Mouse (Mus musculus): ENCODE measurements around the gene Zbtb20.

The Zbtb20 gene

DNA sequence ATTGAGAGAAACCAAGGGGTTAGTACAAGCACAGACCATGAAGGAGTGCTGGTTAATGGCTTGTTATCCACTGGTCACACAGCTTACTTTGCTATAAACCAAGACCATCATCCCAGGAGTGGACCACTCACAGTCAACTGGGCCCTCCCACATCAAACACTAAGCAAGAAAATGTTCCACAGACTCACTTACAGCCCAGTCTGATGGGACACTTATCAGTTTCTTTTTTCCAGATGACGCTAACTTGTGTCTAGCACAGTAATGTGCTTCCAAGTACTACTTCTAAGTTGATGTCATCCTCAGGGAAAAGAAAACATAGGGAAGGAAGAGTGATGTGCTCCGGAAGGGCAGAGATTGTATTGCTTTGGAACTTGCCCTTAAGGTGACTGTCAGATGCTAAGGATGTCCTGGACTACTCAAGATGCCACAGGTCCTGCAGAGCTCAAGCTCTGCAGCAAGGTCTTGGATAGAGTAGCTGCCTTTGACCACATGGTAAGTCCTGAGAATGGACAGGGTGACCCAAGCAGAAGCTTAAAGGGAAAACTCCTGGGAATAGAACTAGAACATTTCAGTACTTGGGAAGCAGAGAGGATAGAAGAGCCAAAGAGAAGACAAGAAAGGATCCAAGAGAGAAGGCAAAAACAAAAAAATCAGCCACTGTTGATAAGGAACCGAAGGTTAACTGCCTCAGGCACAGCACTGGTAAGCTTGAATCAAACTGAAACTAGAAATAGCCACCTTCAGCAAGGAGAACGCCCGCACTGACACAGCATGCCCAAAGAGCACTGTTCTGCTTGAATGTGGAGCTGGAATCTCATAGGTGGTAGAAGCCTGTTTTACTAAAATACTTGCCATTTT is 556.1 kb downstream of the Zbtb20 start:
- in situ Hi-C loops (cut with MboI, MseI), result no loop called here

DNA sequence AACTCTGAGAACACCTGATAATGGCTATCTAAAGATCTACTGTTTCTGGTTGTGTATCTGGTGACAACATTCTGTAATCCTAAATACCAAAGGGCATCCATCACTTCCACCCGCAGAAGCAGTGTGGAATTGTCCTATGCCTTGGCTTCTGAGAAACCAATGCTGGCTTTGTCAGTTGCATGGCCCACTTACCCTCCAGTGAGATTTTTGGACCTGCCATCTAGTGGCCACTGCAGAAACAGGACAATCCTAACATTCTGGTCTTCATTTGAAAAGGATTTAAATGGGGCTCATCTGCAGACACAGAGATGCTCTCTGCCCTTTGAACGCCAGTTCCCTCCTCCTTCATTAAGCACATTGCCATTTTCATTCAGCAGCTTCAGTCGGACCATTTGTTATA is 559.3 kb downstream of the Zbtb20 start:
- in situ Hi-C loops (cut with MboI, MseI), result no loop called here

DNA sequence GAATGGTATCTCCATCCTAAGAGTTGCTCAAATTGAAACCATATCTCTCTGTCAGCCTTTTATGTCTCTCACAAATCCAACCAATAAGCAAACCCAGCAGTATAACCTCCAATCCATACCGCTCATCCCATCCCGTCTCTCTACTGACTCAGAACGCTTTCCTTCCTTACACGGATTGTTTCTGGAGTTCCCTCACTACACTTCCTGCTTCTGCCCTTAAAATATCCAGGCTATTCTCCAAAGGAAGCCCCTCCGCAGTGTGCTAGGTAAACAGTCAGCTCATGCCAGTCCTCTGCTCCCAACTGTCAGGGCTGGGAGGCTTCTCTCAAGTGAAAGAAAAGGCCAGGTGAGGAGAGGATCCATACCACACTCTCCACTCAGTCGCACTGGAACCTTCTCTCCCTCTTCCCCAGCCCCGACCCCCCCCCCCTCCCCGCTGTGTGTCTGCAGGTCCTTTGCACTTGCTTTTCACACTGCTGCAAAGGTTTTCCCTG is 563.2 kb downstream of the Zbtb20 start:
- in situ Hi-C loops (cut with MboI, MseI), result no loop called here

DNA sequence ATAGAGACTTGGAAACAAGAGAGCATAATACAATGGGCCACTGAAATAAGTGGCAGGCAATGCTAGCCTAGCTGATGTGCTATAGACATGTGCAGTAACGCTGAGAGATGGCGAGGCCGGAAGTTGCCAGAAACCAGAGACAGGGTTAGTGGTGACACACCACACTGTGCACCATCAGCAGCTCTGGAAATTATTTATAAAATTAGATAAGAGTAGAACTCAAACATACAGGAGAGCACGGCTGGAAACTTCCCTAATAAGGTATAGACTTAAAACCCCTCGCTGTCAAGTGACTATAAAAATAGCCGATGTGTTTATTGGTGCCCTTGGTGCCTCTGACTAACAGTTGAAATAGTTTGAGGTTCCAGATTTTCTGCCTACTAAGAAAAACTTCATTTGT is 565.7 kb downstream of the Zbtb20 start:
- in situ Hi-C loops (cut with MboI, MseI), result no loop called here

DNA sequence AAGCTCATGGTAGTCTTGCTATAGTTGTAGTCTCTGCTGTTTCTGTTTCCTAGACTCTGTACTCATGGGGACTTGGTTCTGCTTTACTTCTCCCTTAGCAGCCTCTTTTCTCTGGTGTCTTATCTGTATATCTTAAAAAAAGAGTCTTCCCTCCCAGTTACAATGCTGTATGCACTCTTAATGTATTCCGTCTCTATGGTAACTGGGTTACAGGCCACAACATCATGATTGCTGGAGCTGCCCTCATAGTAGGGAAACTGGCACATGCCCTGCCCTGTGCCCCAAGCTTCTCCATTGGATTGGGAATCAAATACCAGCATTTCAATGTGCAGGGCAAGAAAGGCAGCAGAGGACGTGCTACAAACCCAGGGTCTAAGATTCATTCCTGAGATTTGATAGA is 567.4 kb downstream of the Zbtb20 start:
- in situ Hi-C loops (cut with MboI, MseI), result no loop called here

DNA sequence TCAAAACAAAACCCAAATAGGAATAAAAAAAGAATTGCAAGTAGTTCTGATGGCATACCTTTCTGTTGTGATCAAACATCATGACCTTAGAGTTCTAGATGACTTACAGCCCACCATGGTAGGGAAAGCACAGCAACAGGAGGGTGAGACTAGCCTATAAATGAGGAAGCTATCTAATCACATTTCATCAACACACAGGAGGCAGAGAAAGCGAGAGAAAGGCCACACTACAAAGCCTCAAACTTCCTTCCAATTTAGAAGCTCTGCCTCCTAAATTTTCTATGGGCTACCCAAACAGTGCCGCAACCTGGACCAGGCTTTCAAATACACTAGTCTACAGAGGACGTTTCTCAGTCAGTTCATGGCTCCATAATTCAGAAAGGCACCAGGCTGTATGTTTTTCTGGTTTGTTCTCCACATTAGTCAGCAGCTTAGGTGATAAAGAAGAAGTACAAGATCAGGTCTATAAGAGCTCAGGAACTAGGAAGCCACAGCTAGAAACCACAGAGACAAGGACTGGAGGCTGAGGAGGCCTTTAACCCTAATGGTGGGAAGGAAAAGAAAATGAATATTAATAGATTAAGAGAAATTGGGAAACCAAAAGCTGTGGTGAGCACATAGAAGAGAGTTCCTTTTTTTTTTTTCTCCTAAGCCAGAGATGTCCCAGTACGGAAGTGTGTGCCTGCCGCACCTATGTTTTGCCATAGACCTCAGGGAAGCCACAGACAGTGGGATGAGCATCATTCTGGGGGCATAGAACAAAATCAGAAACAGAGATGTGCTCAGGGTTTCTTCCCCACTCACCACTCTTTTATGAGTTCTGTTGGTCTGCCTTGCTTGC is 572.7 kb downstream of the Zbtb20 start:
- in situ Hi-C loops (cut with MboI, MseI), result no loop called here

DNA sequence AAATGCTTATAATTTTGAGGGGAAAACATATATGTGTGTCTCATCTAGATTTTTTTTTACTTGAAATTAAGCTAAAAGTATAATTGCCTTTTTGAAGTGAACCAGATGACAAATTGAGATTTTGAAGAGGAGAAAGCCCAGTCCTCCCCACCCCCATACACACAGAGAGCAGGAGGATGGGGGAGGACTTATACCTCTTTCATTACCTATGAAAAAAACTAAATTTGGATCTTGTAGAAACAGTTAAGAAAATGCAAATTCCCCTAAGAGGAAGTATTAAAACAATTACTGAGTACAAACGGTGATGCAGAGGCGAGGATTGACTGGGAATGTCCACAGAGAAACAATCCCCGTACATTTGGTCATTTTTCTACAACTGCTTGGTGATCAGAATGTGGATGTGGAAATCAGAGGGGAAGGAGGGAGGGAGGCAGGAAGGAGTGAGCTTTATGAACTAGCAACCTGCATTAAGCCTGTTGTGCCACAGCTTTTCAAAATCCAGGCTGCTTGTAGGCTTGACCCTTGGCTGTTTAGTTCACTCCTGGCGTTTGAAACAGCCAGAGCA is 578.8 kb downstream of the Zbtb20 start:
- in situ Hi-C loops (cut with MboI, MseI), result no loop called here

DNA sequence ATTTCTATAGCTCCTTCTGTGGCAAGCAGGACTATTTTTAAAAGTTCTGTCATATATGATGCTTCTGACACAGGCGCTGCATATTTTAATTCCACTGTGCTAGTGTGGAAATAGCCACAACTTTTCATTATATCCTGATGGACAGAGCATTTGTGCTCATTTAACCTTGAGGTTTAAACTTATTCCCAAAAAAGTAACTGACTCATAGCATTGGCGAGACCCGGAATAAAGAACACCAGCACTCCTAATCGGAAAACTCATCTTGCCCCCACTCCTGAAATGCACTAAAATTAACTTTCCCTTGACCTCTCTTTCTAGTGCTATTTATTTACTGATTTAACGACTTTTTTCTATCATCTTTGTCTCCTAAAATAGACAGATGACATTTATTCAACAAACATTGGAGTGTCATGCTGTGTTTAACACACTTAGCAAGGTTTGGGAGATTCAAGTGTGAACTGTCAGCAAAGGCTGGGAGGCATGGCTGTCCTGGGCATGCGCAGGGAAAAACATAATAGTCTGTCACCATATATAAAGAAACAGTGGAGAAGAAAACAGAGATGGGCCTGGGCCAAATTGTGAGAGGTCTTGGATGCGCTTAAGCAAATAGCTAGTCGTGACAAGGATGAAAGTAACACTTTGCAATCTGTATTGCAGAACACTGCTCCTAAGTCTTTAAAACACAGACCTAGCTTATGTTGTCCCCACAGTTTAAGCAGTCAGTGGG is 580.9 kb downstream of the Zbtb20 start:
- in situ Hi-C loops (cut with MboI, MseI), result no loop called here

DNA sequence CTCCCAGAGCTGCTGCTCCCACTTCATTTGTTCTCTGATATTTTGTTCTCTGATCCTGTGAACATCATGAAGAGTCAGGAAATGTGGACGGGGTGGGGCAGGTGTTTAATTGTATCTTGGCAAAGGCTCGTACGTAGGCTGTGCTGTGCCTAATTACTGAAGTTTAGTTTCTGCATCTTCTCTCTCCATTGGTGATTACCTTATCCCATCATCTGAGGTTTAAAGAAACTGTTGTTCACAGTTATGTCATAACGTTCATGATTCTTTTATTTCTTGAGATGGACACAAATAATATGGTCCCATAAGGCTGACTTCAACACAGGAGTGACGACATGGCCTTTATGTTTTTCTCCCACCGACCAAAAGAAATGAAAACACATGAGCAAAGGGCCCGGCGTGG is 582.1 kb downstream of the Zbtb20 start:
- in situ Hi-C loops (cut with MboI, MseI), result no loop called here

DNA sequence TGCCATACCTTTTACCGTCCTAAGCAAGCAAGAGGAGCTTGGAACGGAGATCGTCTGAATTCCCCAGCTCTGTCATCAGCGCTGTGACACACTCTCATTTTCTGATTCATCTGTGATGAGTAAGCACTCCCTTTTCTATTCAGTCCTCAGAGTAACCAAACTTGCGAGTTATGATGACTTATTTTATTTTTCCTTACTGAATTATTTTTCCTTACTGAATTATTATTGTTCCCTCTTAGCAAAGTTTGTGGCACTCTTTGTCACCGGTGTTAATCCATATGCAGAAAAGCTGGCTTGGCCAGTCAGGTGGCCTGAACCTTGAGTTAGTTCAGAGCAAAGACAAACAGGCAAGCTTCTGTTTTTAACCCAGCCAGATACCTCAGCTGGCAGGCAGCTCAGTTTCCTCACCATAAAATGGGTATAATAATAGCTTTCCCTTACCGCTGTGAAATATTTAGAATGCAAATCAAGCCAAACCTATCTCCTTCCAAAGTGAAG is 583.1 kb downstream of the Zbtb20 start:
- in situ Hi-C loops (cut with MboI, MseI), result no loop called here

DNA sequence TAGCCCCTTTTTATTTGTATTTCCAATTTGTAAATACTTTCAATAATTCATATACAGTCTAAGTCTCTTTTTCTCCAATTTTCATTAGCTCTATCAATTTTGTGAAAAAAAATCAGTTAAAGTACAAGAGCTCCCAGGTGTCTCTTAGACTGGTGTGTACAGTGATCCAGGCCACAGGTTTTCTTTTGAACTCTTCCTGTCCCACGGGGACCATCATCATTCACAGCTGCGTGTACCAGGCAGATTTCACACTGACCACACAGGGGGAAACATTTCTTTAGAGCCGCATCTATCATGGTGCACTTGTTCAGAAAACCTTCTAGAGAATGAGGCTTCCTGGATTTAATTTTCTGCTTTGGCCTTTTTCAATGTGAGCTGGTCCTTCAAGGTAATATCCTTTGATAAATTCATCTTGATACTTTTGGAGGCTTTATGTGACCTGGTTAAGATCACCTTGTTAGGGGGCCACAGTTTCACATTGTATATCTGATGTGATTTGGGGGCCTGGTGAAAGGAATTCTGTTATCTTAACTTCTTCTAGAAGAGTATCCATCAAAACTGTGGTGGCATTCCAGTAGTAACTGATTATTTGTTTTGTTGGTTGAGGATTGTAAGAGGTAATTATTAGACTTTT is 586.2 kb downstream of the Zbtb20 start:
- in situ Hi-C loops (cut with MboI, MseI), result no loop called here

DNA sequence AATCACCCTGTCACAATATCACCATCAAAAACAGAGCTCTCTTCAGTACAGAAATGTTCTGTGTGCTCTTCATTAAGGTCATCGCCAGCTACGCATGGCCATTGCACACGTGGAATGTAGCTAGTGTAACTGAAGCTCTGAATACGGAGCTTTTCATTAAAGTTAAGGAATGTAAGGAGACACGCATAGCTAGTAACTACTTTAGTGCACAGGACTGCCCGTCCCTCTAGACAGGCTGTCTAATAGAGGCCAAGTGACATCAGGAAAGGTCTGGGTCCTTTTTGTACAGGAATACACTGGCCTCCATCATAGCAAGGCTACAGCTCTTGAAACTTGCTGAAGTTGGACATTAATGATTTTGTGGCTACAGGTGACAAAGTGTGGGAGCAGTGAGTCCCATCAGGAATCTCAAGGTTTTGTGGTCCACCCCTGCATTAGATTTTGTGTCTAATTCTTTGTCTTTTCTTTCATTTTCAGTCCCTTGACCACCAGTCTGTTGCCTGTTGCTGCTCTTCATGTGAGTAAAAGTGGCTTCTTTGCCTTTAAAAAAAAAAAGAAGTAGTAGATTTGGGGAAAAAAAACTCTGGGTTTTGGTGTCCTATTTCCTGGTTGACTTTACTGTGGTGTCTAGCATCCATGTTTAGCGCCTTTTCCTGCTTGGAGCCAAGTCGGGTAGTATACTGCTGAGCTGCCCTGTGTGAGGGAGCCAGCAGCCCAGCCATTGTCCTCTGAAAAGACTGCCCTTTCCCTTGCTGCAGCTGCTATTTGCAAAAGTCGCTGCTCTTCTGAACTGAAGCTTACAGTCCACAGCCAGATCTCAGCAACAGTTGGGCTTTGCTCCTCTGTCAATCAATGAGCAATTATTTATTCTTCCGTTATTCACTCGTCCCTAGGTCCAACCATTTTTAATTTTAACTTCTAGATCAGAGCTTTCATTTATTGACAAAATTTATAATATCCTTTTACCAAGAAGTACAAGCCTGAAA is 587.1 kb downstream of the Zbtb20 start:
- in situ Hi-C loops (cut with MboI, MseI), result no loop called here

DNA sequence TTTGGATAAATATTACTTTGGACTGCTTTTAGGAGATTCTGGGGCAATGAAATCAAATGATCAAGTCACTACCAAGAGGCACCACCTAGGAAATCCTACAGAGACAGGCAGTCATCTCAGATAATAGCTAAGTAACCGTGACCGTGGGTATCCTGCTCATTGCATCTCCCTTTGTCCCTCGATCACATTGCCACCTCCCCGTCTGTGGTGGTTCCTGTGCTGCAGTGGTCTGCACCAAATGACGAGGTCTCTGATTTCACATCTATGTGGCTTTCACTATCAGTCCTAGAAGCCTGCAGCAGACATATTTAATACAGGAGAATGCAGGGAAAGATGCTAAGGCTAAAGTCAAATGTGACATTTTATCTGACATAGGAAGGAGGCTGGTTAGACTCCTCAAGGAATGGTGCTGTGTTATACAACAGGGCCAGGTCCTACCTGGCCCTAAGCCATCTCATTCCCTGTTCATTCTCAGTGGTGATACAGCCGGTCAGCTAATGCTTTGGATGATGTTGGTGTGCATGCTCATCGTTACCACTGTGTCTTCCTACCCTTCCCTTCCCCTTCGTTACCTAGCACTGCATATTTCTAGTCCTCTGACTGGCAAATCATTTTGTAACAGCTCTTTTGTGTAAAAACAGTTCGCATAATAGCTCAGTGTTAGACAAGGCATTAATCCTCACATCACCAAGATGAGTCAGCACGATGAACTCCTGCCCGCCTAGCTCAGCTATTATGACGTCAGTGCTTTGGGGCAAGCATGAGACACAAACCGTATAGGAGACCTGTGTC is 588.2 kb downstream of the Zbtb20 start:
- in situ Hi-C loops (cut with MboI, MseI), result no loop called here

DNA sequence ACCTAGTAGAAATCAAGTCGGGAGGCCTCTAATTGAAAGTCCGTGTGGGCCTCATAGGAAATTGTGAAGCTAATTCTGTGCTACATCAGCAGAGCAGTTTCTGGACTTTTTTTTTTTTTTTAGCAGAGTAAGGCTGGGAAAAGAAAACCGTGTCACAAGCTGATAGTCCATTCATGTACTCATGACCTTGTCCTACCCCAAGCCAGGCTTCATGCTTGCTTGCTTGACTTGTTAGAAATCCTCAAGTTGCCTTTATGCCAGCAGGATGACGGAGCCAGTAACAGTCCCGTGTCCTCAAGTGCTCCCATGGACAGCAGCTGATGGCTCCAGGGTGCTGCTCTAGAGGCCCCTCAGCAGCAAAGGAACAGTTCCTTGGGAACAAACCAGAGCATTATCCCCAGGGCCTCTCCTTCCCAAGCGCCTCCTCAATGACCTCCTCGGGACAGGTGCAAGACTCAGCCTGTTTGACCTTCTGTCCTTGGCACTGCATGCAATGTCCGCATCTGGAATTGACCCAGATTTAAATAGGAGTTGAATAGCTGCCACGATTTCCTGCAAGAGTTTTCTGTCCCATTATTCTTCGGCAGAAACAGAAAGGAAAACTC is 588.9 kb downstream of the Zbtb20 start:
- in situ Hi-C loops (cut with MboI, MseI), result no loop called here

DNA sequence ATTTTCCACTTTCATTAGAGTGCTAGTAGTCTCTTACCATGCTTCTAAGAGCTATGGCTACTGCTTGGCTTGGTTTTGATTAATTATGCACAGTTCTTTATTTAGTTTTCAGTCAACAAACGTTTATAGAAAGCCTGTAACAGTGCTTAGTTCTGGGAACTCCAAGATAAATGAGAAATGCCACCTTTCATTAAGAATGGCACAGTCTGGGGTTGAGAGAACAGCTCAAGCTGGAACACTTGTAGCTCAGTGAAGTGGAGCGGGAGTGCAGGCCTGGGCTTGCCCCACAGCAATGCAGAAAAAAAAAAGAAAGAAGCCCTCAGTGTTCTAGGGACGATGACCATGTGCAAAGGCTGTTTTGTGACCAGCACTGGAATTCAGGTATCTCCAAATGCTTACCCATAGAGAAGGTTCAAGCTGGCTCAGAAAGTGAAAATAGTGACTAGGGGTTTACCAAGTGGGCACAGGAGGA is 589.7 kb downstream of the Zbtb20 start:
- in situ Hi-C loops (cut with MboI, MseI), result no loop called here

DNA sequence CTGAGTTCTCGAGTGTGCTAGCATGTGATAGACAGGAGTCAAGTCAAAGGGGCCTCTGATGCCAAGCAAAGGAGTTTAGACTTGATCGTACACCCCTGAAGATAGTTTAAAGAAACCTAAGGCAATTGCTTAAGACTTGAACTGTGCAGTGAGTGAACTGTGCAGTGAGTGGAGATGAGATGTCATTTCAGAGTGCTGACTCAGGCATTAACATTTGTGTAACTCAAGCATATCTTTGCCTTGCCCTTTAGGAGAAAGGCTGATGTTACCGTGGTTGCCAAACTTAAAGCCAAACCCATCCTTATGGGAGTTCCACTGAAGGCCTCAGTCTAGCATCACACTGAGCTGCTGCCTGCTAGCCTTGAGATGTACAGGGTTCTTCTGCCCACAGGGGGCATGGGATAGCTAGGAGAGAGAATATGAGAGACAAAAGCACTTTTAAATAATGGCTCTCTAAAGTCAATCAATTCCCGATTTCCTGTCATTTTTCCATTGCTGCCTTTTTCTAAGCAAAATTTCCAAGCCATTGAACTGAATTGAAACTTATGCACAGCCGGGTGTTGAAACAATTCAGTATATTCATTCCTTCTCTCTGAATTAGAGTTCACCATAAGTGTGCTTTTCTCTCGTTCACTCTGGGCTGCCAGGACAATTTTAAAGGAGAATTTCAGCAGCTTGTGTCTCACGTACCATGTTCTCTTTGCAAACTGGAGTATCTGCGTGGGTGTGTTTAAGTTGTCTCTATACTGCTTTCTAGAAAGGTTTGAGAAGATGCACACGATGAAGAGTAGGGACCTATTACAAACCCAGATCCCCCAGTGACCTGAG is 590.5 kb downstream of the Zbtb20 start:
- in situ Hi-C loops (cut with MboI, MseI), result no loop called here

DNA sequence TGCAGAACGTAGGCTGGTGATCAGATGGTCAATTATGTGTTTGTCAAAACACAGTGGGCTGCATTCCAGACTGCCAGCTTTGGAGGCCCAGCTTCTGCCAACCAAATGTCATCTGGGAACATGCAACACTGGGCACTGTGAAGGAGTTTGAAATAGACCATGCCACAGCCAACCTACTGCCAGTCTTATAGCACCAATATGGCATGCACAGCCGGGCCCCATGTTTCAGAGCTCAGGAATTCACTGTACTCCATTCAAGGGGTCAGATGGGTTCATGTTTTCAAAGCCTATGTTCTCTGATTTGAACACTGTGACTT is 591.0 kb downstream of the Zbtb20 start:
- in situ Hi-C loops (cut with MboI, MseI), result no loop called here

DNA sequence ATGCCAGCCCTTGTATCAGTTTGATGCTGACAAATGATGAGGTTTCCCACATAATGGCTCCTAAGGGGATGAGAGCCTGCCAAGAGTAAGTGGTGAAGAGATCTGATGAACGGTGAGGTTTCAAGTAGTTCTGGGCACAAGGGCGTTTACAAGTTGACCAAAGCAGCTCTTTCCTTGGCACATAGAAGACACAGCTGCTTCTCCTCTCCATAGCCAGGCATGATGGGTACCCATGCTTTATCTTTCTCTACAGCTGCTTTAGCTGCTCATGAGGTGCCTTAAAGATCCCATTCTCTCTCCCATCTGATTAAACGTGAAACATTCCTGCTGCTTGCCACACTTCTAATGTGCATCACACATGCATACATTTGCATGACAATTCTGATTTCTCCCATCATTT is 595.4 kb downstream of the Zbtb20 start:
- in situ Hi-C loops (cut with MboI, MseI), result no loop called here
